Mouse (Mus musculus): ENCODE data around the gene Stx1b. TPM values are rescaled to one million over a fixed set of nuclear protein-coding genes. Genes with fewer than 3 reads are reported as not detected.

Gene Stx1b
- polyA plus RNA-seq, 1 experiment = 6.9 TPM

DNA sequence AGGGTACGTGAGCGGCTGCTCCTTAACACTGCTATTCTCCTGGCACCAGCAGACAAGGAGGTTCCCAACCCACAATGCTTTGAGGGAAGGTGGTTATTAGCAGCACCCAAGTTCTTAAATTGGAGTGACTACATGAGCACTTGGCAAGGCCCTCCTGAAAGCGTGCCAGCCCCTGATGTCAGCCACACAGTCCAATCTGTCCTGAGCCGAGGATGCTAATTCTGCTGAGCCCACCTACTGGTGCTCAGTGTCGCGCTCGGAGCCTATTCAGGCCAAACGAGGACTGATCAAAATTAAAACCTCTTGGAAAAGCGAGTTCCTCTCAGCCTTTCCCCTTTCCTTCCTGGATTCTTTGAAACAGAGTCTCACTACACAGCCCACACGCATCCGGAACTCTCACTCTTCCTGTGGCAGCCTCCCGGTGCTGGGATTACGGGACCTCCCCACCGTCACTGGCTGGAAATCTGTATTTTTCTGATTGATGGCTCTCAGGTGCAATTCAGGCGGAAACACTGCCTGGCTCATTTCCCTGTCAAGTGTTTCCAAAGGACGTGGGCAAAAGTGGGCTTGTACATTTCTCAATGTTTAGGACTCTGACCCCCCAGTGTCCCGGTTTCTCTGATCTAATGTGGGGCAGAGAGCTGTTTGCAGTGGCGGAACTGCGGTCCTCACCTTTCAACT lies 10.0 kb downstream of the Stx1b start:
- Histone ChIP-seq H3K4me1 (ENCODE audit: control insufficient read depth, insufficient read depth, low read length) (no peaks in the 10 kb centered on the region), H3K27ac (ENCODE audit: insufficient read depth, low read length) (no peak overlapping the region), H3K4me3 (ENCODE audit: low read depth, low read length) (no peak overlapping the region; the same call in 1 of the 2 replicates), H3K9ac (ENCODE audit: low read depth, poor library complexity, severe bottlenecking) (0 out of 2 replicates have a peak overlapping the region, but pooled peaks have one; percentile 8), H3K27me3 (ENCODE audit: control insufficient read depth, insufficient read depth, low read length, poor library complexity, severe bottlenecking) (no peaks in the 10 kb centered on the region), H3K36me3 (ENCODE audit: control insufficient read depth, insufficient read depth, low read length, poor library complexity, severe bottlenecking) (no peaks in the 10 kb centered on the region), H3K9me3 (replicated peaks; ENCODE audit: control insufficient read depth, insufficient read depth, low read length, poor library complexity, severe bottlenecking) (no peaks in the 10 kb centered on the region)
- TF ChIP-seq POLR2A (IDR thresholded peaks at IDR 0.05; ENCODE audit: insufficient read depth, low read length) = no peak

DNA sequence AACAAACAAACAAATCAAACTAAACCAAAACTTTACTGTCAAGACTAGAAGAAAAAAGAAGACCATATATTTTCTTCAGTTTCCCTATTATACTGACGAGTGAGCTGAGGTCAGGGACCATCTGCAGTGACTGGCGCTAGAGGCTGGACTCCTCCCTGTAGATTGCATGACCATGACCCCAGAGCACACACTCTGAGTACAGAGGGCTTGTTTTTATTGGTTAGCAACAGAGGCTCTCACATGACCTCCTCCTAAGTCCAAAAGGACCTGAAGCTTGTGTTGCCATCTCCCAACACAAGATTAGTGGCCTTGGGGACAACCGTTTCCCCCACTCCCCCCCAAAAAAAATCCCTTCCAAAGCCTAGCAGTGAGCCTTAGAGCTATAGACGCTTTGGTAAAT lies 10.5 kb downstream of the Stx1b start:
- H3K27me3 ChIP-seq (ENCODE audit: control insufficient read depth, insufficient read depth, low read length, poor library complexity, severe bottlenecking) = no peaks in the 10 kb centered on the region
- TF ChIP-seq EP300 (IDR thresholded peaks at IDR 0.05; ENCODE audit: insufficient read depth, low read depth, low read length) (no peak), CTCF (IDR thresholded peaks at IDR 0.05; ENCODE audit: low read depth, low read length) (no peak), POLR2A (IDR thresholded peaks at IDR 0.05; ENCODE audit: insufficient read depth, low read length) (no peak)
- no peaks in the 10 kb centered on the region for H3K36me3 ChIP-seq (ENCODE audit: control insufficient read depth, insufficient read depth, low read length, poor library complexity, severe bottlenecking)

DNA sequence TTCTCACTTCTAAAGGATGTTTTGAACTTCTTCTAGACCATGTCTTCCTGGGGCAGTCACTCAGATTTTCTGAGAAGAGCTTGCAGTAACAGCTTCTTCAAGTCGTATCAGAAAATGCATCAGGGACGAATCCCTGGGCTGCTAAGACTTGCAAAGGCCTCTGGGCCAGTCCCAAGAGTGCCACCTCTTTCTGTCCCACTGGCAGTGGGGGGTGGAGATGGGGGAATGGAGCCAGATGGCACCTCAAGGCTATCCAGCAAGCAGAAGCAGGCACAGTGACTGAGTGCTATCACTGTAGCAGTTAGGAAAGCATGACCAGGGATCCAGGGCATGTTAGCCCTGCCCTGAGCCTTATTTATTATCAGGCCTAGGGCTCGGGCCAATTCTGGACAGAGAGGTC lies 12.1 kb downstream of the Stx1b start:
- no peak overlapping the region for H3K9ac ChIP-seq (ENCODE audit: low read depth, poor library complexity, severe bottlenecking)
- no peaks in the 10 kb centered on the region for H3K36me3 ChIP-seq (ENCODE audit: control insufficient read depth, insufficient read depth, low read length, poor library complexity, severe bottlenecking)
- no peak overlapping the region for H3K4me3 ChIP-seq (ENCODE audit: low read depth, low read length)
- no peaks in the 10 kb centered on the region for H3K4me1 ChIP-seq (ENCODE audit: control insufficient read depth, insufficient read depth, low read length)
- H3K9me3 ChIP-seq (replicated peaks; ENCODE audit: control insufficient read depth, insufficient read depth, low read length, poor library complexity, severe bottlenecking) = no peaks in the 10 kb centered on the region
- no peak overlapping the region for H3K27ac ChIP-seq (ENCODE audit: insufficient read depth, low read length)
- H3K27me3 ChIP-seq (ENCODE audit: control insufficient read depth, insufficient read depth, low read length, poor library complexity, severe bottlenecking) = no peaks in the 10 kb centered on the region
- TF ChIP-seq POLR2A (IDR thresholded peaks at IDR 0.05; ENCODE audit: insufficient read depth, low read length) (no peak), EP300 (IDR thresholded peaks at IDR 0.05; ENCODE audit: insufficient read depth, low read depth, low read length) (no peak), CTCF (IDR thresholded peaks at IDR 0.05; ENCODE audit: low read depth, low read length) (no peak)

More for the DNA sequence above, 10.5 kb downstream of the Stx1b start:
- no peaks in the 10 kb centered on the region for H3K4me1 ChIP-seq (ENCODE audit: control insufficient read depth, insufficient read depth, low read length)
- no peak overlapping the region for H3K4me3 ChIP-seq (ENCODE audit: low read depth, low read length)
- H3K27ac ChIP-seq (ENCODE audit: insufficient read depth, low read length) = no peak overlapping the region
- H3K9me3 ChIP-seq (replicated peaks; ENCODE audit: control insufficient read depth, insufficient read depth, low read length, poor library complexity, severe bottlenecking) = no peaks in the 10 kb centered on the region
- H3K9ac ChIP-seq (ENCODE audit: low read depth, poor library complexity, severe bottlenecking) = no peak overlapping the region

GRCm38 (mm10) chr7:127811240-127811639 lies 13.1 kb downstream of the Stx1b start:
- Histone ChIP-seq H3K27me3 (ENCODE audit: control insufficient read depth, insufficient read depth, low read length, poor library complexity, severe bottlenecking) (no peaks in the 10 kb centered on the region), H3K27ac (ENCODE audit: insufficient read depth, low read length) (no peak overlapping the region), H3K9ac (ENCODE audit: low read depth, poor library complexity, severe bottlenecking) (0 out of 2 replicates have a peak overlapping the region, but pooled peaks have one; percentile 19), H3K36me3 (ENCODE audit: control insufficient read depth, insufficient read depth, low read length, poor library complexity, severe bottlenecking) (no peaks in the 10 kb centered on the region), H3K9me3 (replicated peaks; ENCODE audit: control insufficient read depth, insufficient read depth, low read length, poor library complexity, severe bottlenecking) (no peaks in the 10 kb centered on the region), H3K4me1 (ENCODE audit: control insufficient read depth, insufficient read depth, low read length) (no peaks in the 10 kb centered on the region), H3K4me3 (ENCODE audit: low read depth, low read length) (peak overlapping the region; percentile 51)
- TF ChIP-seq EP300 (IDR thresholded peaks at IDR 0.05; ENCODE audit: insufficient read depth, low read depth, low read length) (no peak), CTCF (IDR thresholded peaks at IDR 0.05; ENCODE audit: low read depth, low read length) (no peak), POLR2A (IDR thresholded peaks at IDR 0.05; ENCODE audit: insufficient read depth, low read length) (no peak)

GRCm38 (mm10) chr7:127810650-127811049 lies 13.7 kb downstream of the Stx1b start:
- TF ChIP-seq POLR2A (IDR thresholded peaks at IDR 0.05; ENCODE audit: insufficient read depth, low read length) = no peak
- TF ChIP-seq CTCF (IDR thresholded peaks at IDR 0.05; ENCODE audit: low read depth, low read length) = no peak
- no peak for TF ChIP-seq EP300 (IDR thresholded peaks at IDR 0.05; ENCODE audit: insufficient read depth, low read depth, low read length)
- Histone ChIP-seq H3K9me3 (replicated peaks; ENCODE audit: control insufficient read depth, insufficient read depth, low read length, poor library complexity, severe bottlenecking) (no peaks in the 10 kb centered on the region), H3K9ac (ENCODE audit: low read depth, poor library complexity, severe bottlenecking) (0 out of 2 replicates have a peak overlapping the region, but pooled peaks have one; percentile 19), H3K4me3 (ENCODE audit: low read depth, low read length) (peak overlapping the region; percentile 51), H3K4me1 (ENCODE audit: control insufficient read depth, insufficient read depth, low read length) (no peaks in the 10 kb centered on the region), H3K27me3 (ENCODE audit: control insufficient read depth, insufficient read depth, low read length, poor library complexity, severe bottlenecking) (no peaks in the 10 kb centered on the region), H3K36me3 (ENCODE audit: control insufficient read depth, insufficient read depth, low read length, poor library complexity, severe bottlenecking) (no peaks in the 10 kb centered on the region), H3K27ac (ENCODE audit: insufficient read depth, low read length) (no peak overlapping the region)

GRCm38 (mm10) chr7:127809846-127810245 lies 14.5 kb downstream of the Stx1b start:
- H3K27ac ChIP-seq (ENCODE audit: insufficient read depth, low read length) = no peak overlapping the region
- no peaks in the 10 kb centered on the region for H3K9me3 ChIP-seq (replicated peaks; ENCODE audit: control insufficient read depth, insufficient read depth, low read length, poor library complexity, severe bottlenecking)
- no peak for TF ChIP-seq POLR2A (IDR thresholded peaks at IDR 0.05; ENCODE audit: insufficient read depth, low read length)
- no peak for TF ChIP-seq EP300 (IDR thresholded peaks at IDR 0.05; ENCODE audit: insufficient read depth, low read depth, low read length)
- TF ChIP-seq CTCF (IDR thresholded peaks at IDR 0.05; ENCODE audit: low read depth, low read length) = no peak
- H3K9ac ChIP-seq (ENCODE audit: low read depth, poor library complexity, severe bottlenecking) = no peak overlapping the region
- H3K36me3 ChIP-seq (ENCODE audit: control insufficient read depth, insufficient read depth, low read length, poor library complexity, severe bottlenecking) = no peaks in the 10 kb centered on the region
- H3K4me3 ChIP-seq (ENCODE audit: low read depth, low read length) = no peak overlapping the region
- no peaks in the 10 kb centered on the region for H3K27me3 ChIP-seq (ENCODE audit: control insufficient read depth, insufficient read depth, low read length, poor library complexity, severe bottlenecking)
- H3K4me1 ChIP-seq (ENCODE audit: control insufficient read depth, insufficient read depth, low read length) = no peaks in the 10 kb centered on the region
